Mouse (Mus musculus): ENCODE measurements around the gene Tanc2.

Gene Tanc2

GRCm38 (mm10) chr11:105835209-105835608, 245.4 kb downstream of the Tanc2 start:
- DNase-seq (ENCODE audit: low spot score in 2 of 2), result no peak

GRCm38 (mm10) chr11:105836344-105836891, 246.6 kb downstream of the Tanc2 start:
- no peak for DNase-seq (ENCODE audit: low spot score in 2 of 2)

GRCm38 (mm10) chr11:105837962-105838361, 248.2 kb downstream of the Tanc2 start:
- DNase-seq (ENCODE audit: low spot score in 2 of 2), result no peak

- DNase-seq (ENCODE audit: low spot score in 2 of 2), result no peak
Observed at GRCm38 (mm10) chr11:105845901-105846300, 256.1 kb downstream of the Tanc2 start.

GRCm38 (mm10) chr11:105855504-105855903, 265.7 kb downstream of the Tanc2 start:
- no peak for DNase-seq (ENCODE audit: low spot score in 2 of 2)

GRCm38 (mm10) chr11:105858063-105858462, 268.3 kb downstream of the Tanc2 start:
- no peak for DNase-seq (ENCODE audit: low spot score in 2 of 2)

- DNase-seq (ENCODE audit: low spot score in 2 of 2), result no peak
Observed at GRCm38 (mm10) chr11:105885558-105885957, 295.8 kb downstream of the Tanc2 start.

GRCm38 (mm10) chr11:105887281-105887680, 297.5 kb downstream of the Tanc2 start:
- DNase-seq (ENCODE audit: low spot score in 2 of 2), result no peak

- DNase-seq (ENCODE audit: low spot score in 2 of 2), result no peak
Observed at GRCm38 (mm10) chr11:105899151-105899550, 309.4 kb downstream of the Tanc2 start.

GRCm38 (mm10) chr11:105901501-105901900, 311.7 kb downstream of the Tanc2 start:
- no peak for DNase-seq (ENCODE audit: low spot score in 2 of 2)

- no peak for DNase-seq (ENCODE audit: low spot score in 2 of 2)
Observed at GRCm38 (mm10) chr11:105902956-105903355, 313.2 kb downstream of the Tanc2 start.

GRCm38 (mm10) chr11:105905529-105906213, 315.9 kb downstream of the Tanc2 start:
- no peak for DNase-seq (ENCODE audit: low spot score in 2 of 2)

GRCm38 (mm10) chr11:105907381-105907780, 317.6 kb downstream of the Tanc2 start:
- no peak for DNase-seq (ENCODE audit: low spot score in 2 of 2)

- no peak for DNase-seq (ENCODE audit: low spot score in 2 of 2)
Observed at GRCm38 (mm10) chr11:105908926-105909325, 319.1 kb downstream of the Tanc2 start.

GRCm38 (mm10) chr11:105909617-105910016, 319.8 kb downstream of the Tanc2 start:
- no peak for DNase-seq (ENCODE audit: low spot score in 2 of 2)

- DNase-seq (ENCODE audit: low spot score in 2 of 2), result no peak
Observed at GRCm38 (mm10) chr11:105911149-105911548, 321.4 kb downstream of the Tanc2 start.

GRCm38 (mm10) chr11:105911592-105912375, 322.0 kb downstream of the Tanc2 start:
- DNase-seq (ENCODE audit: low spot score in 2 of 2), result peak; percentile 52 to 77

- DNase-seq (ENCODE audit: low spot score in 2 of 2), result no peak
Observed at GRCm38 (mm10) chr11:105913580-105913979, 323.8 kb downstream of the Tanc2 start.

GRCm38 (mm10) chr11:105920098-105920785, 330.5 kb downstream of the Tanc2 start:
- DNase-seq (ENCODE audit: low spot score in 2 of 2), result no peak

- DNase-seq (ENCODE audit: low spot score in 2 of 2), result no peak
Observed at GRCm38 (mm10) chr11:105920836-105921235, 331.1 kb downstream of the Tanc2 start.

GRCm38 (mm10) chr11:105921275-105921674, 331.5 kb downstream of the Tanc2 start:
- no peak for DNase-seq (ENCODE audit: low spot score in 2 of 2)
